Mouse (Mus musculus): Measurements from ENCODE around the gene Pcnx.

DNA sequence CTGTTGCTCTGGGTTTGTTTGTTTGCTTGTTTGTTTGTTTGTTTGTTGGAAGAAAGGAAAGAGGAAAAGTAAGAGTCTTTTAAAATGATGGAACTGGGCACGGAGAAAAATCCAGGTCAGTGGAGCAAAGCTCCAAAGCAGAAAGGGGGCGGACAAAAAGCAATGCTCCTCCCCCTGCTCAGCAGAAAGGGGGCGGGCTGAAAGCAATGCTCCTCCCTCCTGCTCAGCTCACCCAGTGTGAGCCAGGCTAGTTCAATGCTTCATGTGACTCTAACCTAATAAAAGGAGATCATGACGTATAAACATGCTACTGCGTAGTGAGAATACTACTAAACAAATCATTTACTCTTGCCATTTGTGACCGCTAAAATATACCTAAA, 42.7 kb upstream of the Pcnx start:
- no peak for TF ChIP-seq CTCF (IDR thresholded peaks at IDR 0.05; ENCODE audit: borderline replicate concordance, insufficient read depth, low read length)
- TF ChIP-seq POLR2A (IDR thresholded peaks at IDR 0.05; ENCODE audit: low read depth, low read length) = no peak
